Mouse (Mus musculus): ENCODE results near the gene Bbip1. TPM values are rescaled to one million over a fixed set of nuclear protein-coding genes. Genes with fewer than 3 reads are reported as not detected.

The Bbip1 gene
- polyA plus RNA-seq (2011; ENCODE audit: insufficient read depth, insufficient read length, low read depth, missing spikeins): 43.2 and 44.5 TPM in 2 replicates

DNA sequence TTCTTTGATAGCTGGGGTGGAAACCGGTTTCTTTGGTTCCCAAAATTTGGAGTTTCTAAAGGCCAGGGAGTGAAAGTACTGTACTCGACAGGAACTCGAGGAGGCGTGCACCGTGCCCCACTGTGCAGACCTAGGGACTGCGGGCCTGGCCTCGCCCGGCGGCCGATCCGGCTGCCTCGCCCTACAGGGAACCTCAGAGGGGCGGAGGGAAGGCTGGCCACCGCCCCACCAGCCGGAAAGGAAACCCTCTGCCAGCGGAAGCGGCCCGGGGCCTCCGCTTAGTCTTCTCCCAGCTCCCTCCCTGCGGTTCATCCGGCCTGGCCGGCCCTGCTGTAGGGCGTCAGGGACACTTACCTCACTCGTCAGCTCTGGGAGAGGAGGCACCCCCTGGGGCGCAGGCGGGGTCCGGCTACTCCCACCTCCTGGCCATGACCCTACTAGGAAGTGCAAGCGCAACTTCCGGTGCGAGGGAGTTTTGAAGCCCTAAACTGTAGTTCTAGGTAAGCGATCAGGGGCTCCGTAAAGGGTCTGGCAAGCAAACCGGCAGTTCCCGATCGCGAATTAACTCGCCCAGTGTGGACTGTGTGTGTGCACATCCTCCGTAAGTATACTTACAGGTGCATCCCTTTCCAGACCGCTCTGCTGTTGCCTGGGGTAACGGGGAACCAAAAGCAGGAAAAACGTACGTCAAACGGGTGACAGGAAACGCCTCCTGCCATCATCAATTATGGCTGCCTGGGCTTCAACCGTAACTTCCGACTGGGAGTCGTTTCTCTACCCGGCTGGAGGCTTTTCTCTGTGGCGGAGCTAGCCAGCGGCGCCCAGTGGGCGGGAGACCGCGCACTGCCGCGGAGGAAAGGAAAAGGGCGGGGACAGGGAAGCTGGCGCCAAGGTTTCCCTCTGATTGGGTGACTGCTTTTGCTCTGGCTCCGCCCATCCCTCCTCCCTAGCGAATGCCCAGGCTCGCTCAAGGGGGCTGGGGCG, at the start of gene Bbip1, which contains the start of gene Shoc2:
Bbip1 (minus strand) TSS at position 826 of the 984 bp plus-strand sequence.
Shoc2 (plus strand) TSS at position 505 of the 984 bp plus-strand sequence.
- Histone ChIP-seq H3K36me3 (ENCODE audit: control insufficient read depth, insufficient read depth, low read length, poor library complexity, severe bottlenecking) (no peaks in the 10 kb centered on the region), H3K4me1 (ENCODE audit: control insufficient read depth, insufficient read depth, low read length) (no peaks in the 10 kb centered on the region), H3K9me3 (replicated peaks; ENCODE audit: control insufficient read depth, insufficient read depth, low read length, poor library complexity, severe bottlenecking) (no peaks in the 10 kb centered on the region), H3K9ac (ENCODE audit: low read depth, poor library complexity, severe bottlenecking) (peak within 1 kb of the TSS; percentile 89), H3K4me3 (ENCODE audit: low read depth, low read length) (peak within 1 kb of the TSS; percentile 87), H3K27ac (ENCODE audit: insufficient read depth, low read length) (peak within 1 kb of the TSS; percentile 84), H3K27me3 (ENCODE audit: control insufficient read depth, insufficient read depth, low read length, poor library complexity, severe bottlenecking) (no peaks in the 10 kb centered on the region)
- no peak for TF ChIP-seq CTCF (IDR thresholded peaks at IDR 0.05; ENCODE audit: low read depth, low read length)
- 0 out of 2 replicates have a peak, but pooled peaks have one; percentile 49 for TF ChIP-seq EP300 (IDR thresholded peaks at IDR 0.05; ENCODE audit: insufficient read depth, low read depth, low read length)
- TF ChIP-seq POLR2A (IDR thresholded peaks at IDR 0.05; ENCODE audit: insufficient read depth, low read length): peak; percentile 39

DNA sequence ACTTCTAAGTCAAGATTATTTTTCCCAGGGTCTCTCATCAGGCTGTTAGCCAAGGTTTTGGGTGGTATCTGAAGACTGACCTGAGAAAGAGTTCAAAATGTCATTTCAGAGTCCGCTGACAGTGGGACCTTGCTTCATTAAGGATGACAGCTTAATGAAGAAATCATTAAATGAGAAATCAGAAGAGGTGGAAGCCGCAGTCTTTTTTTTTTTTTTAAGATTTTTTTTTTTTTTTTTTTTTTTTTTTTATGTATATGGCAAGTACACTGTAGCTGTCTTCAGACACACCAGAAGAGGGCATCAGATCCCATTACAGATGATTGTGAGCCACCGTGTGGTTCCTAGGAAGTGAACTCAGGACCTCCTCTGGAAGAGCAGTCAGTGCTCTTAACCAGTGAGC, 49.4 kb upstream of the Bbip1 start:
- Histone ChIP-seq H3K4me1 (ENCODE audit: control insufficient read depth, insufficient read depth, low read length) (peaks cover 3% of the 10 kb centered on the region), H3K9me3 (replicated peaks; ENCODE audit: control insufficient read depth, insufficient read depth, low read length, poor library complexity, severe bottlenecking) (no peaks in the 10 kb centered on the region), H3K9ac (ENCODE audit: low read depth, poor library complexity, severe bottlenecking) (no peak overlapping the region), H3K27me3 (ENCODE audit: control insufficient read depth, insufficient read depth, low read length, poor library complexity, severe bottlenecking) (no peaks in the 10 kb centered on the region), H3K27ac (ENCODE audit: insufficient read depth, low read length) (no peak overlapping the region), H3K4me3 (ENCODE audit: low read depth, low read length) (no peak overlapping the region), H3K36me3 (ENCODE audit: control insufficient read depth, insufficient read depth, low read length, poor library complexity, severe bottlenecking) (no peaks in the 10 kb centered on the region)
- TF ChIP-seq EP300 (IDR thresholded peaks at IDR 0.05; ENCODE audit: insufficient read depth, low read depth, low read length) (no peak), CTCF (IDR thresholded peaks at IDR 0.05; ENCODE audit: low read depth, low read length) (no peak), POLR2A (IDR thresholded peaks at IDR 0.05; ENCODE audit: insufficient read depth, low read length) (no peak)

DNA sequence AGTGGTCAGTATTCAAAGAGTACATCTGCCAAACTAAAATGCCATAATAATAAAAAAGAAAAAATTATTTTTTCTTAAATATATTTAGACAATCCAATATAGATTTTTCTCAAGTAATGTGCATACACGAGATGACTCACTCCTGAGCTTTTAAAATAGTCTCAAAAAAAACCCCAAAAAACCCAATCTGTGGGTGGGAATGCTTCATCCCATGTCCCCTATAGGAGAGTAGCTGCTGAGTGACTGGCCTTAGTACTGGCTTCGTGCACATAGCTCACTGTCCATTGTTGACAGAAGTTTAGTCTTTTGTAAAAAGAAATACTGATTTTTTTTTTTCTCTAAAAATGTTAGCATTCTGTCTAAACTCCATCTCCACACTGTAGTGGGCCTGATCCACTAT, 46.1 kb upstream of the Bbip1 start:
- no peaks in the 10 kb centered on the region for H3K4me1 ChIP-seq (ENCODE audit: control insufficient read depth, insufficient read depth, low read length)
- H3K36me3 ChIP-seq (ENCODE audit: control insufficient read depth, insufficient read depth, low read length, poor library complexity, severe bottlenecking): peaks cover 7% of the 10 kb centered on the region; the same call in 1 of the 2 replicates
- H3K27ac ChIP-seq (ENCODE audit: insufficient read depth, low read length): no peak overlapping the region
- no peak overlapping the region for H3K9ac ChIP-seq (ENCODE audit: low read depth, poor library complexity, severe bottlenecking)
- no peak overlapping the region for H3K4me3 ChIP-seq (ENCODE audit: low read depth, low read length)
- no peaks in the 10 kb centered on the region for H3K27me3 ChIP-seq (ENCODE audit: control insufficient read depth, insufficient read depth, low read length, poor library complexity, severe bottlenecking)
- TF ChIP-seq CTCF (IDR thresholded peaks at IDR 0.05; ENCODE audit: low read depth, low read length): no peak
- TF ChIP-seq POLR2A (IDR thresholded peaks at IDR 0.05; ENCODE audit: insufficient read depth, low read length): no peak
- no peak for TF ChIP-seq EP300 (IDR thresholded peaks at IDR 0.05; ENCODE audit: insufficient read depth, low read depth, low read length)
- H3K9me3 ChIP-seq (replicated peaks; ENCODE audit: control insufficient read depth, insufficient read depth, low read length, poor library complexity, severe bottlenecking): no peaks in the 10 kb centered on the region

DNA sequence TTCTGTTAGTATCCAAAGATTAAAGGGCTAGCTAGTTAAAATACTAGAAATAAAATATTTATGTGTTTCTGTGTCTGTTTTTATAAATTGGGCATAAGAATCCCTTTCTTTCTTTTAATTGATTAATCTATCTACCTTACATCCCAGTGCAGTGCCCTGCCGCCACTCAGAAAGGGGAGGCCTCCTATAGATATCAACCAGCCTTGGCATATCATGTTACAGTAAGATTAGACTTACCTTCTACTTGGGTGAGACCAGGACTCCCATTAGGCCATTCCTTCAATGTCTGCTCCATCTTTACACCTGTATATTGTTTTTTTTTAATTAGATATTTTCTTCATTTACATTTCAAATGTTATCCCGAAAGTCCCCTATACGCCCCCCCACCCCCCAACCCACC, 40.2 kb upstream of the Bbip1 start:
- H3K27me3 ChIP-seq (ENCODE audit: control insufficient read depth, insufficient read depth, low read length, poor library complexity, severe bottlenecking): no peaks in the 10 kb centered on the region
- no peaks in the 10 kb centered on the region for H3K9me3 ChIP-seq (replicated peaks; ENCODE audit: control insufficient read depth, insufficient read depth, low read length, poor library complexity, severe bottlenecking)
- H3K4me1 ChIP-seq (ENCODE audit: control insufficient read depth, insufficient read depth, low read length): no peaks in the 10 kb centered on the region
- H3K27ac ChIP-seq (ENCODE audit: insufficient read depth, low read length): no peak overlapping the region
- H3K36me3 ChIP-seq (ENCODE audit: control insufficient read depth, insufficient read depth, low read length, poor library complexity, severe bottlenecking): peaks cover 7% of the 10 kb centered on the region; the same call in 1 of the 2 replicates
- H3K9ac ChIP-seq (ENCODE audit: low read depth, poor library complexity, severe bottlenecking): no peak overlapping the region
- TF ChIP-seq EP300 (IDR thresholded peaks at IDR 0.05; ENCODE audit: insufficient read depth, low read depth, low read length) (no peak), POLR2A (IDR thresholded peaks at IDR 0.05; ENCODE audit: insufficient read depth, low read length) (no peak), CTCF (IDR thresholded peaks at IDR 0.05; ENCODE audit: low read depth, low read length) (no peak)
- no peak overlapping the region for H3K4me3 ChIP-seq (ENCODE audit: low read depth, low read length)

DNA sequence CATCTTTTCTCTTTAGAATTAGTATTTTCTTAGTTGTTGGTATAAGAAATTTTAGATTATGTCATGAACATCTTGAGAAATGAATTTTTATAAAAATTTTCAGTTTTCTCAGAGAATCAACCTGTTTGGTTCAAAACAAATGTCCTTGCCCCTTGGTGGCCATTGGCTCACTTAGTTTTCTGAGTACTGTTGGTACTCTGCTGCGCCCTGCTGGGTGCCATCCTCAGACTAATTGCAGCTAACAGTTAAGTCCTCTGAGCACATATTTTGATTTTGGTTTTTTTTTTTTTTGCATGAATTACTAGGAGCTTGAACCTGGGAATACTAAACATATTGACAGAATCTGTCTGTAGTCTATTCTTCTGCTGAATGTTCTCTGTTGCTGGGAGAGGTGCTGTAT, 38.9 kb upstream of the Bbip1 start:
- H3K36me3 ChIP-seq (ENCODE audit: control insufficient read depth, insufficient read depth, low read length, poor library complexity, severe bottlenecking): peaks cover 7% of the 10 kb centered on the region; the same call in 1 of the 2 replicates
- H3K4me1 ChIP-seq (ENCODE audit: control insufficient read depth, insufficient read depth, low read length): no peaks in the 10 kb centered on the region
- H3K9me3 ChIP-seq (replicated peaks; ENCODE audit: control insufficient read depth, insufficient read depth, low read length, poor library complexity, severe bottlenecking): no peaks in the 10 kb centered on the region
- TF ChIP-seq EP300 (IDR thresholded peaks at IDR 0.05; ENCODE audit: insufficient read depth, low read depth, low read length): no peak
- no peak for TF ChIP-seq CTCF (IDR thresholded peaks at IDR 0.05; ENCODE audit: low read depth, low read length)
- no peak for TF ChIP-seq POLR2A (IDR thresholded peaks at IDR 0.05; ENCODE audit: insufficient read depth, low read length)
- H3K9ac ChIP-seq (ENCODE audit: low read depth, poor library complexity, severe bottlenecking): no peak overlapping the region
- H3K27me3 ChIP-seq (ENCODE audit: control insufficient read depth, insufficient read depth, low read length, poor library complexity, severe bottlenecking): no peaks in the 10 kb centered on the region
- H3K27ac ChIP-seq (ENCODE audit: insufficient read depth, low read length): no peak overlapping the region
- H3K4me3 ChIP-seq (ENCODE audit: low read depth, low read length): no peak overlapping the region

DNA sequence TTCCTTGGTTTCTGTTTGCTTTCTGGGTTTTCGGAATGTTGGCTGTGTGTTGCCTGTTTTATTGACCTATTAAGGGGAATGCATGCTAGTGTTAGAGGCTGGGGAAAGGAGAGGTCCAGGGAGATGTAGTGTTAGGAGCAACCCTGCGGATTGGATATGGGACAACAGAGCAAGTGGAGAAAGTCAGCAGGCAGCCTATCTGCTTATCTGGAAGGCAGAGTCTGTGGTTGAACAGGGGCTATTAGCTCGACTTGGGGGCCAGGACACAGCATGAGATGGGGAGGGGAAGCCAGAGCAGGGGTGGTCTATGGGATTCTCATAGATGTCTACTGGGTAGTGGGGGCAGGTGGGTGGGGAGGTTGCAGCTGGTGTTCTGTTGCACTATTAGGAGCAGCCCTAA, 37.6 kb upstream of the Bbip1 start:
- H3K4me3 ChIP-seq (ENCODE audit: low read depth, low read length): no peak overlapping the region
- no peaks in the 10 kb centered on the region for H3K9me3 ChIP-seq (replicated peaks; ENCODE audit: control insufficient read depth, insufficient read depth, low read length, poor library complexity, severe bottlenecking)
- no peak overlapping the region for H3K27ac ChIP-seq (ENCODE audit: insufficient read depth, low read length)
- no peaks in the 10 kb centered on the region for H3K4me1 ChIP-seq (ENCODE audit: control insufficient read depth, insufficient read depth, low read length)
- TF ChIP-seq EP300 (IDR thresholded peaks at IDR 0.05; ENCODE audit: insufficient read depth, low read depth, low read length) (no peak), CTCF (IDR thresholded peaks at IDR 0.05; ENCODE audit: low read depth, low read length) (no peak), POLR2A (IDR thresholded peaks at IDR 0.05; ENCODE audit: insufficient read depth, low read length) (no peak)
- no peak overlapping the region for H3K9ac ChIP-seq (ENCODE audit: low read depth, poor library complexity, severe bottlenecking)
- no peaks in the 10 kb centered on the region for H3K36me3 ChIP-seq (ENCODE audit: control insufficient read depth, insufficient read depth, low read length, poor library complexity, severe bottlenecking)
- H3K27me3 ChIP-seq (ENCODE audit: control insufficient read depth, insufficient read depth, low read length, poor library complexity, severe bottlenecking): no peaks in the 10 kb centered on the region
